Mouse (Mus musculus) stomach, embryonic 14.5 days (tissue): ENCODE data around the gene Prss44. TPM values are rescaled to one million over a fixed set of nuclear protein-coding genes. Genes with fewer than 3 reads are reported as not detected.

Experiments
- ATAC-seq: fragments of 200-750 bp; cut with Nextera tagmentation; 2 replicates; pipeline ENCODE4 v1.8.0; 2017; ENCODE audit warnings: low read depth, moderate TSS enrichment; ENCODE audit not compliant: insufficient number of reproducible peaks, insufficient read depth, low FRiP score
- H3K27ac ChIP-seq: fragments of 300-500 bp; sonication (generic); 2 replicates; pipeline ENCODE4 v1.5.1; 2014; ENCODE audit warnings: mild to moderate bottlenecking, low read length, moderate library complexity, mixed read lengths
- H3K27me3 ChIP-seq: fragments of 300-500 bp; sonication (generic); 2 replicates; pipeline ENCODE4 v1.6.1; 2014; ENCODE audit warnings: low read length, control low read depth, mixed read lengths; ENCODE audit not compliant: control insufficient read depth, insufficient read depth
- H3K36me3 ChIP-seq: fragments of 300-500 bp; sonication (generic); 2 replicates; pipeline ENCODE4 v1.6.1; 2014; ENCODE audit warnings: mild to moderate bottlenecking, control low read depth, low read length, moderate library complexity, mixed read lengths; ENCODE audit not compliant: control insufficient read depth, insufficient read depth
- H3K4me1 ChIP-seq: fragments of 300-500 bp; sonication (generic); 2 replicates; pipeline ENCODE4 v1.6.1; 2014; ENCODE audit warnings: low read length, control low read depth, mixed read lengths; ENCODE audit not compliant: control insufficient read depth, insufficient read depth
- H3K4me2 ChIP-seq: fragments of 300-500 bp; sonication (generic); replicated peaks from 2 replicates; pipeline ENCODE4 v1.6.1; 2014; ENCODE audit warnings: low read depth, low read length, control low read depth
- H3K4me3 ChIP-seq: fragments of 300-500 bp; sonication (generic); 2 replicates; pipeline ENCODE4 v1.5.1; 2014; ENCODE audit warnings: low read depth, low read length, control low read depth
- H3K9ac ChIP-seq: fragments of 300-500 bp; sonication (generic); replicated peaks from 2 replicates; pipeline ENCODE4 v1.6.1; 2014; ENCODE audit warnings: low read depth, mild to moderate bottlenecking, control low read depth, low read length, moderate library complexity, mixed read lengths
- H3K9me3 ChIP-seq: fragments of 300-500 bp; sonication (generic); 2 replicates; pipeline ENCODE4 v1.6.1; 2016; ENCODE audit warnings: low read depth, low read length, control low read depth; ENCODE audit not compliant: control insufficient read depth
- WGBS: fragments of 180-500 bp; shearing (Covaris S2); extraction: QIAGEN DNeasy Blood & Tissue Kit; methylation state at CpG from one replicate; pipeline ENCODE4 v1.1.7; 2014; 5-methylcytosine and 5-hydroxymethylcytosine counted together
- polyA plus RNA-seq: library from polyadenylated mRNA; unstranded; fragments of >200 nt; fragmentation: Nextera tagmentation; extraction: Ambion mirVana; gene quantifications from 2 replicates; pipeline ENCODE4 v1.2.1, GENCODE M21; 2014

Gene Prss44
- polyA plus RNA-seq, 1 experiment from 2014 or later: not detected

GRCm38 (mm10) chr9:110840905-110841304 lies 27.1 kb downstream of the Prss44 start:
- WGBS: 79% methylated on average over 6 of the region's 6 CpGs

GRCm38 (mm10) chr9:110841438-110841837 lies 27.6 kb downstream of the Prss44 start:
- Histone ChIP-seq H3K36me3 (no peaks in the 10 kb centered on the region), H3K27ac (no peak overlapping the region), H3K9ac (no peak overlapping the region), H3K27me3 (no peaks in the 10 kb centered on the region), H3K9me3 (no peaks in the 10 kb centered on the region), H3K4me3 (no peak overlapping the region), H3K4me1 (no peaks in the 10 kb centered on the region), H3K4me2 (no peak overlapping the region)
- 59% methylated on average over 2 of the region's 2 CpGs for WGBS
- no peak for ATAC-seq

More at GRCm38 (mm10) chr9:110840905-110841304, 27.1 kb downstream of the Prss44 start:
- no peaks in the 10 kb centered on the region for H3K9me3 ChIP-seq
- H3K4me1 ChIP-seq: no peaks in the 10 kb centered on the region
- no peak overlapping the region for H3K4me3 ChIP-seq
- H3K36me3 ChIP-seq: no peaks in the 10 kb centered on the region
- H3K27me3 ChIP-seq: no peaks in the 10 kb centered on the region
- H3K27ac ChIP-seq: no peak overlapping the region
- H3K4me2 ChIP-seq: no peak overlapping the region
- ATAC-seq: no peak
- no peak overlapping the region for H3K9ac ChIP-seq

DNA sequence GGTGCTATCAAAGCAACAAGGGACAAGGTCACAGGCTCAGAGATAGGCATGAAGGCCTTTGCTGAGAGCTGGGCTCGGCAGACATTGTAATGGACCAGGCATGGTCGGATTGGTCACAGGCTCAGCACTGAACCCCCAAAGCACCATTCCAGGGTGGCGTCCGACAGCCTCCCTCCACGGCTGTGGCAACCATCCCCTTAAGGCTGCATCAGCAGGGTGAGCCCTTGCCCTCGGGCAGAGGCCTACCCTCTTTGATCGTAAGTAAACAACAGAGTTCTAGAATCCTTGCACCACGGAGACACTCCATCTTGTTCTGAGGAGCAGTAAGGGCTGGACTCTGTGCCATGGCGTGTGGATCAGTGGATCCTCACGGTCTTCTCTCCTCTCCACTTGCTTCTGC lies 30.4 kb downstream of the Prss44 start, which contains the start of gene Prss46:
TSS of gene Prss46 (plus strand) at position 301 of the 400 bp plus-strand sequence.
- Histone ChIP-seq H3K9me3 (no peaks in the 10 kb centered on the region), H3K9ac (no peak within 1 kb of the TSS), H3K27ac (no peak within 1 kb of the TSS), H3K27me3 (no peaks in the 10 kb centered on the region), H3K4me1 (no peaks in the 10 kb centered on the region), H3K4me3 (no peak within 1 kb of the TSS), H3K4me2 (no peak within 1 kb of the TSS), H3K36me3 (no peaks in the 10 kb centered on the region)
- 84% methylated on average over 10 of the region's 10 CpGs for WGBS
- ATAC-seq: no peak

GRCm38 (mm10) chr9:110849162-110849561 lies 35.4 kb downstream of the Prss44 start:
- no peaks in the 10 kb centered on the region for H3K36me3 ChIP-seq
- H3K9ac ChIP-seq: no peak overlapping the region
- H3K4me1 ChIP-seq: no peaks in the 10 kb centered on the region
- H3K9me3 ChIP-seq: no peaks in the 10 kb centered on the region
- 69% methylated on average over 7 of the region's 7 CpGs for WGBS
- ATAC-seq: no peak
- H3K27ac ChIP-seq: no peak overlapping the region
- H3K4me3 ChIP-seq: no peak overlapping the region
- no peak overlapping the region for H3K4me2 ChIP-seq
- H3K27me3 ChIP-seq: no peaks in the 10 kb centered on the region

DNA sequence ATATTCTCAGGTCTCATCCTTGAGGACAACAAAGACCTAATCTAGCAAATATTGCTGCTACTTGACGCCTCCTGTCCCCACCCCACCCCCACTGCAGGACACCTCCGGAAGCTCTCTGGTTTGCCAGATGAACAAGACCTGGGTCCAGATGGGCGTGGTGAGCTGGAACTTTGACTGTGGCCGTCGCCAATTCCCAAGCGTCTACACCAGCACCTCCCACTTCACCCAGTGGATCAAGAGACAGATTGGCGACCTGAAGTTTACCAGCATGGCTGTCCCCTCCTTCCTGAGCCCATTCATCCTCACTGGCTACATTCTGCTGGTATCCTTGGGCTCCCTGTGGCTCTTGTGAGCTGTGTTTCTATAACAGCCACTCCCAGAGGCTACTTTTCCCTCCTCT lies 42.1 kb downstream of the Prss44 start:
- 0 out of 2 replicates have a peak, but pooled peaks cover 4% of the 10 kb centered on the region for H3K27me3 ChIP-seq
- H3K27ac ChIP-seq: no peak overlapping the region
- 68% methylated on average over 7 of the region's 7 CpGs for WGBS
- ATAC-seq: no peak
- H3K4me1 ChIP-seq: 0 out of 2 replicates have a peak, but pooled peaks cover 5% of the 10 kb centered on the region
- H3K4me3 ChIP-seq: no peak overlapping the region
- H3K36me3 ChIP-seq: no peaks in the 10 kb centered on the region
- no peak overlapping the region for H3K9ac ChIP-seq
- no peak overlapping the region for H3K4me2 ChIP-seq
- H3K9me3 ChIP-seq: no peaks in the 10 kb centered on the region

- WGBS: 56% methylated on average over 4 of the region's 4 CpGs
- 0 out of 2 replicates have a peak, but pooled peaks cover 5% of the 10 kb centered on the region for H3K4me1 ChIP-seq
- no peak for ATAC-seq
These were observed 43.1 kb downstream of the Prss44 start for GRCm38 (mm10) chr9:110856920-110857319.

DNA sequence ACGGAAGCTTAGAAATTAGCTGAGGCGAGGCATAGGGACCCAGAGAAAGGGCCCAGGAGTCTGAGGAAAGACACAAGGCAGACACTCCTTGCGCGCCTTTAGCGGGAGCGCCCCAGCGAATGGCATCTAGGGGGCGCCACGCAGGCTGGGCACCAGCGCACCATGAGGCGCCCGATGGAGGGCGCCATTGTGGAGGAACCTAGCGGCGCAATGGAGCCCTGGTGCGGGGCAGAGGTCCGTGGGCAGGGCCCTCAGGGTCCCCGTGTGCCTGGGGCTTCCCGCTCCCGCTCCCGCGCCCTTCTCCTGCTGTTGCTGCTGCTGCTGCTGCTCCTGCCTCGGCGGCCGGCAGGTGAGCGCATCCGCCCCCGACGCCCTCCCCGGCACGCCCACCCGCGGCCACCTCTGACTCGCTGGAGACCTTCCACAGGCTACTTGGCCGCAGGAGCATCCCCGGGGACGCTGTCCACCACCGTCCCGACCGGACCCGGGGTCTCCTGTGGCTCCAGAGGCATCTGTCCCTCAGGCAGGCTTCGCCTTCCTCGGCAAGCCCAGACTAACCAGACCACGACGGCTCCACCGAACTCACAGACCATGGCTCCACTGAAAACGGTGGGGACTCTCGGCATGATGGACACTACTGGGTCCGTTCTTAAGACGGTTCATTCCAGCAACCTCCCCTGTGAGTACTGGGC lies 44.1 kb downstream of the Prss44 start, which contains the start of gene Prss50:
TSS of gene Prss50 (plus strand) at position 187 of the 692 bp plus-strand sequence.
- no peak for ATAC-seq
- Histone ChIP-seq H3K9me3 (no peaks in the 10 kb centered on the region), H3K27ac (no peak within 1 kb of the TSS), H3K9ac (no peak within 1 kb of the TSS), H3K4me2 (peak within 1 kb of the TSS; percentile 37), H3K4me3 (peak within 1 kb of the TSS; percentile 10; the same call in 1 of the 2 replicates), H3K36me3 (no peaks in the 10 kb centered on the region), H3K27me3 (0 out of 2 replicates have a peak, but pooled peaks cover 4% of the 10 kb centered on the region), H3K4me1 (0 out of 2 replicates have a peak, but pooled peaks cover 5% of the 10 kb centered on the region)
- 11% methylated on average over 50 of the region's 50 CpGs for WGBS

More at GRCm38 (mm10) chr9:110856920-110857319, 43.1 kb downstream of the Prss44 start:
- H3K27me3 ChIP-seq: 0 out of 2 replicates have a peak, but pooled peaks cover 4% of the 10 kb centered on the region
- H3K9ac ChIP-seq: no peak overlapping the region
- no peak overlapping the region for H3K4me2 ChIP-seq
- no peak overlapping the region for H3K27ac ChIP-seq
- no peaks in the 10 kb centered on the region for H3K36me3 ChIP-seq
- no peaks in the 10 kb centered on the region for H3K9me3 ChIP-seq
- no peak overlapping the region for H3K4me3 ChIP-seq

GRCm38 (mm10) chr9:110858523-110858922 lies 44.7 kb downstream of the Prss44 start:
- no peak for ATAC-seq
- no peak overlapping the region for H3K4me2 ChIP-seq

More at GRCm38 (mm10) chr9:110858523-110858922, 44.7 kb downstream of the Prss44 start:
- 0 out of 2 replicates have a peak, but pooled peaks cover 4% of the 10 kb centered on the region for H3K27me3 ChIP-seq
- 0 out of 2 replicates have a peak, but pooled peaks cover 5% of the 10 kb centered on the region for H3K4me1 ChIP-seq
- H3K27ac ChIP-seq: no peak overlapping the region
- no peak overlapping the region for H3K4me3 ChIP-seq
- WGBS: 37% methylated on average over 5 of the region's 5 CpGs
- no peak overlapping the region for H3K9ac ChIP-seq
- no peaks in the 10 kb centered on the region for H3K9me3 ChIP-seq
- H3K36me3 ChIP-seq: no peaks in the 10 kb centered on the region
